In the genomic region with DNA sequence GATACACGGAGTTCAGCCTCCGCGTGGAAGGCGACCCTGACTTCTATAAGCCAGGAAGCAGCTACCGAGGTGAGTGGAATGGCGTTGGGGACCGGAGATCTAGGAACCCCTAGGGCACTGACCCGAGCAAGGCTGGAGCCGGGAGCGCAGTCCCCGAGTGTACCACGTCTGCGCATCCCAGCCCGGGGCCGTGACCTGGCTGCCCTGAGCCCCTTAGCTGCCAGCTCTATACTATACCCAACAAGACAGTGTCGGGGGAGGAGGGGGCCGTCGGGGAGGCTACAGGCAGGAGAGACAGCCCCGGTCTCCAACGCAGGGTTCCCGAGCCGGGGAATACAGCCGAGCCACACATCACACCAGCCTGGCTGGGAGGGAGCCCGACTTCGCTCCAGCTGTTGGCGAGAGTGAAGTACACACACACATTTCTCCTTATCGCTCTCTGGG, we compare ENCODE assay signal across 9 mouse cellular contexts. TPM values are rescaled to one million over a fixed set of nuclear protein-coding genes. Genes with fewer than 3 reads are reported as not detected.
DNase-seq lines count a peak whose midpoint lies in the region; ATAC-seq and TF ChIP-seq lines count a peak whose summit lies in the region.
"Had no signal": no experiment of that assay in that cellular context is flagged by ENCODE, and none has a peak within 500 bp of the region (broad histone marks: within the 10 kb centered on the region; RNA-seq: fewer than 3 reads in every experiment).

No protein-coding gene starts in this region.

- 0% methylated on average over 27 of the region's 27 CpGs for WGBS in embryonic facial prominence, embryonic 13.5 days
- WGBS in hindbrain, embryonic 12.5 days = under 1% methylated on average over 27 of the region's 27 CpGs
- 2% methylated on average over 27 of the region's 27 CpGs for WGBS in lung, postnatal 0 days
- 1% methylated on average over 27 of the region's 27 CpGs for WGBS in stomach, embryonic 14.5 days

- peaks cover 27% of the 10 kb centered on the region for H3K4me1 ChIP-seq in embryonic facial prominence, embryonic 13.5 days
- peaks cover 28% of the 10 kb centered on the region for H3K4me1 ChIP-seq in hindbrain, embryonic 12.5 days
- peaks cover 9% of the 10 kb centered on the region; the same call in 1 of the 2 replicates for H3K4me1 ChIP-seq in lung, postnatal 0 days (ENCODE audit: insufficient read depth, low read depth, low read length)
- H3K4me1 ChIP-seq in stomach, embryonic 14.5 days (ENCODE audit: control insufficient read depth, insufficient read depth, low read length) = 0 out of 2 replicates have a peak, but pooled peaks cover 8% of the 10 kb centered on the region

- H3K9me3 ChIP-seq in embryonic facial prominence, embryonic 13.5 days = peaks cover 4% of the 10 kb centered on the region; the same call in 1 of the 2 replicates
- peaks cover 6% of the 10 kb centered on the region; the same call in 1 of the 2 replicates for H3K9me3 ChIP-seq in hindbrain, embryonic 12.5 days (replicated peaks)
- H3K9me3 ChIP-seq in lung, postnatal 0 days (ENCODE audit: low read length) = no peaks in the 10 kb centered on the region
- H3K9me3 ChIP-seq in stomach, embryonic 14.5 days (ENCODE audit: control insufficient read depth, low read depth, low read length) = no peaks in the 10 kb centered on the region

- H3K9ac ChIP-seq in embryonic facial prominence, embryonic 13.5 days = peak overlapping the region; percentile 80
- H3K9ac ChIP-seq in hindbrain, embryonic 12.5 days = peak overlapping the region; percentile 67
- peak overlapping the region; percentile 39; the same call in 1 of the 2 replicates for H3K9ac ChIP-seq in lung, postnatal 0 days (replicated peaks; ENCODE audit: low read depth)
- H3K9ac ChIP-seq in stomach, embryonic 14.5 days (replicated peaks; ENCODE audit: low read depth, low read length) = peak overlapping the region; percentile 22

- ATAC-seq in embryonic facial prominence, embryonic 13.5 days (ENCODE audit: insufficient number of reproducible peaks, insufficient read depth, low FRiP score, low TSS enrichment, low read depth) = peak; percentile 63; the same call in 1 of the 2 replicates
- peak; percentile 68 for ATAC-seq in hindbrain, embryonic 12.5 days (ENCODE audit: low FRiP score)
- ATAC-seq in lung, postnatal 0 days = peak; percentile 39
- 0 out of 2 replicates have a peak, but pooled peaks have one; percentile 17 for ATAC-seq in stomach, embryonic 14.5 days (ENCODE audit: insufficient number of reproducible peaks, insufficient read depth, low FRiP score, low read depth)

- intact Hi-C loops in heart, postnatal 25 days (cut with DNase I) = no loop called here

- TF ChIP-seq EP300 in lung, postnatal 0 days (IDR thresholded peaks at IDR 0.05) = no peak

- peaks cover 58% of the 10 kb centered on the region for H3K27me3 ChIP-seq in embryonic facial prominence, embryonic 13.5 days
- H3K27me3 ChIP-seq in hindbrain, embryonic 12.5 days = peaks cover 54% of the 10 kb centered on the region
- H3K27me3 ChIP-seq in lung, postnatal 0 days (replicated peaks; ENCODE audit: insufficient read depth, low read length) = peaks cover 23% of the 10 kb centered on the region
- peaks cover 12% of the 10 kb centered on the region; the same call in 1 of the 2 replicates for H3K27me3 ChIP-seq in stomach, embryonic 14.5 days (ENCODE audit: control insufficient read depth, insufficient read depth, low read length)

- no peaks in the 10 kb centered on the region for H3K36me3 ChIP-seq in embryonic facial prominence, embryonic 13.5 days
- H3K36me3 ChIP-seq in hindbrain, embryonic 12.5 days = no peaks in the 10 kb centered on the region
- no peaks in the 10 kb centered on the region for H3K36me3 ChIP-seq in lung, postnatal 0 days (ENCODE audit: insufficient read depth, low read length)
- H3K36me3 ChIP-seq in stomach, embryonic 14.5 days (ENCODE audit: control insufficient read depth, insufficient read depth, low read length) = no peaks in the 10 kb centered on the region

- no peak for TF ChIP-seq CTCF in lung, postnatal 0 days (IDR thresholded peaks at IDR 0.05)

- peak overlapping the region; percentile 51 for H3K4me3 ChIP-seq in embryonic facial prominence, embryonic 13.5 days
- H3K4me3 ChIP-seq in hindbrain, embryonic 12.5 days = peak overlapping the region; percentile 48
- peak overlapping the region; percentile 49 for H3K4me3 ChIP-seq in lung, postnatal 0 days (ENCODE audit: low read depth, low read length)
- peak overlapping the region; percentile 50 for H3K4me3 ChIP-seq in stomach, embryonic 14.5 days (ENCODE audit: low read depth, low read length)
- H3K4me3 ChIP-seq: myocyte had no signal

- peak; percentile 10 to 46 for DNase-seq in heart, adult 18-20 months
- DNase-seq in heart, postnatal 25 days (ENCODE audit: low spot score) = no peak
- DNase-seq in ES-CJ7 (ENCODE audit: low read depth, low spot score) = peak; percentile 15
- DNase-seq in lung, postnatal 0 days (ENCODE audit: low spot score) = no peak
- no peak for DNase-seq in thymus, postnatal 14 days

- peak overlapping the region; percentile 91 for H3K4me2 ChIP-seq in embryonic facial prominence, embryonic 13.5 days
- peak overlapping the region; percentile 88 for H3K4me2 ChIP-seq in hindbrain, embryonic 12.5 days (replicated peaks)
- peak overlapping the region; percentile 56 for H3K4me2 ChIP-seq in lung, postnatal 0 days (replicated peaks; ENCODE audit: low read depth, low read length)
- H3K4me2 ChIP-seq in stomach, embryonic 14.5 days (replicated peaks; ENCODE audit: low read depth, low read length) = peak overlapping the region; percentile 96

- H3K27ac ChIP-seq in embryonic facial prominence, embryonic 13.5 days = no peak overlapping the region
- 0 out of 2 replicates have a peak overlapping the region, but pooled peaks have one; percentile 4 for H3K27ac ChIP-seq in hindbrain, embryonic 12.5 days
- peak overlapping the region; percentile 20; the same call in 1 of the 2 replicates for H3K27ac ChIP-seq in lung, postnatal 0 days (ENCODE audit: low read length)
- H3K27ac ChIP-seq in stomach, embryonic 14.5 days (ENCODE audit: low read length) = no peak overlapping the region

RNA-seq across cellular contexts. Expression of a gene that starts 0.7 kb away (rescaled TPM):
- total RNA-seq in heart, adult 18-20 months (2021) = 10 to 100 TPM; 10.1 to 10.2 TPM
- total RNA-seq in heart, postnatal 25 days (2021) = 10 to 100 TPM; 12.8 to 12.9 TPM
- 30.4 and 32.1 TPM in 2 replicates for polyA plus RNA-seq in embryonic facial prominence, embryonic 13.5 days (2015; fragmentation: Nextera tagmentation; extraction: Ambion mirVana)
- polyA plus RNA-seq in hindbrain, embryonic 12.5 days (2016; fragmentation: Nextera tagmentation; extraction: Ambion mirVana) = 107 and 150 TPM in 2 replicates
- 35.1 and 35.9 TPM in 2 replicates for polyA plus RNA-seq in lung, postnatal 0 days (2015; fragmentation: Nextera tagmentation; extraction: Ambion mirVana)
- polyA plus RNA-seq in stomach, embryonic 14.5 days (2014; fragmentation: Nextera tagmentation; extraction: Ambion mirVana) = 19.8 and 21.0 TPM in 2 replicates

Comparison
In these comparisons a context has a peak if more than half of its experiments do, and no peak if none do; other contexts are left out.
1. DNase-seq: peak in heart, adult 18-20 months (2 of 2) and ES-CJ7 (single experiment); none in heart, postnatal 25 days (single experiment), lung, postnatal 0 days (single experiment) and thymus, postnatal 14 days (single experiment).
2. ATAC-seq: peak in every context shown above with its lines; median percentile 68 in hindbrain, embryonic 12.5 days; 63 in embryonic facial prominence, embryonic 13.5 days; 39 in lung, postnatal 0 days; 17 in stomach, embryonic 14.5 days.
3. H3K27ac ChIP-seq: peak in hindbrain, embryonic 12.5 days (single experiment) and lung, postnatal 0 days (single experiment); none in embryonic facial prominence, embryonic 13.5 days (single experiment) and stomach, embryonic 14.5 days (single experiment).
4. H3K9ac ChIP-seq: peak in every context shown above with its lines; median percentile 80 in embryonic facial prominence, embryonic 13.5 days; 67 in hindbrain, embryonic 12.5 days; 39 in lung, postnatal 0 days; 22 in stomach, embryonic 14.5 days.
5. Peak in every context shown above with its lines, with median percentiles within 50 percentile points of each other: H3K4me2 ChIP-seq and H3K4me3 ChIP-seq.